Mouse (Mus musculus): ENCODE results near the gene Gnptg.
A peak's percentile ranks its signal among the peaks of the same experiment; 100 is the strongest.

- no peak for TF ChIP-seq CTCF (IDR thresholded peaks at IDR 0.05 in 2 of 3, conservative IDR thresholded peaks at IDR 0.05 in 1 of 3; ENCODE audit: control insufficient read depth in 1 of 3, insufficient read depth in 1 of 3, low read depth in 2 of 3, low read length in 3 of 3, poor library complexity in 1 of 3, severe bottlenecking in 1 of 3)
- peak; percentile 94 for TF ChIP-seq TBP (IDR thresholded peaks at IDR 0.05; ENCODE audit: low read depth, low read length)
- TF ChIP-seq MAZ (IDR thresholded peaks at IDR 0.05; ENCODE audit: low read depth, low read length), result no peak
- TF ChIP-seq POLR2AphosphoS2 (IDR thresholded peaks at IDR 0.05; ENCODE audit: low read length), result peak; percentile 98
- TF ChIP-seq POLR2A (IDR thresholded peaks at IDR 0.05; ENCODE audit: control insufficient read depth in 1 of 2, insufficient read depth in 1 of 2, low read depth in 1 of 2, low read length in 2 of 2, poor library complexity in 1 of 2), result peak; percentile 84 to 99
- TF ChIP-seq HCFC1 (IDR thresholded peaks at IDR 0.05; ENCODE audit: low read depth, low read length), result peak; percentile 98
- TF ChIP-seq ZMIZ1 (IDR thresholded peaks at IDR 0.05; ENCODE audit: low read depth, low read length), result peak; percentile 93
These were observed 55.7 kb downstream of the Gnptg start, which contains the start of gene BC003965 for GRCm38 (mm10) chr17:25184129-25184691.
